Mouse (Mus musculus): ENCODE measurements around the gene Gm10320. TPM values are rescaled to one million over a fixed set of nuclear protein-coding genes. Genes with fewer than 3 reads are reported as not detected.

The Gm10320 gene
- polyA plus RNA-seq, 1 experiment from 2014 or later = 1.5 TPM

GRCm38 (mm10) chr13:98441001-98441400 is 50.8 kb downstream of the Gm10320 start:
- H3K9me3 ChIP-seq (replicated peaks) = no peaks in the 10 kb centered on the region
- 86% methylated on average over 4 of the region's 4 CpGs for WGBS
- no peaks in the 10 kb centered on the region for H3K27me3 ChIP-seq (ENCODE audit: low read depth, poor library complexity, severe bottlenecking)
- no peak overlapping the region for H3K27ac ChIP-seq
- peaks cover 21% of the 10 kb centered on the region for H3K4me1 ChIP-seq
- H3K36me3 ChIP-seq = no peaks in the 10 kb centered on the region
- no peak overlapping the region for H3K4me3 ChIP-seq
- DNase-seq (ENCODE audit: low spot score) = no peak

GRCm38 (mm10) chr13:98440293-98440952 is 51.4 kb downstream of the Gm10320 start:
- no peak overlapping the region for H3K4me3 ChIP-seq
- DNase-seq (ENCODE audit: low spot score) = peak; percentile 50
- no peak overlapping the region for H3K27ac ChIP-seq
- WGBS = 44% methylated on average over 13 of the region's 13 CpGs
- H3K9me3 ChIP-seq (replicated peaks) = no peaks in the 10 kb centered on the region
- peaks cover 21% of the 10 kb centered on the region for H3K4me1 ChIP-seq
- H3K27me3 ChIP-seq (ENCODE audit: low read depth, poor library complexity, severe bottlenecking) = no peaks in the 10 kb centered on the region
- no peaks in the 10 kb centered on the region for H3K36me3 ChIP-seq

Other genes starting within 250 kb of the Gm10320 start
- 51.4 and 54.5 TPM in 2 replicates for gene Utp15, start 229.0 kb downstream of the Gm10320 start, polyA plus RNA-seq (2016; fragmentation: Nextera tagmentation; extraction: Ambion mirVana)
- 10.4 and 12.1 TPM in 2 replicates for gene Ankra2, start 228.9 kb downstream of the Gm10320 start, polyA plus RNA-seq (2016; fragmentation: Nextera tagmentation; extraction: Ambion mirVana)
- not detected in 2 replicates for gene Gm21976, start 212.1 kb downstream of the Gm10320 start, polyA plus RNA-seq (2016; fragmentation: Nextera tagmentation; extraction: Ambion mirVana)
- gene Btf3, start 175.0 kb downstream of the Gm10320 start, polyA plus RNA-seq (2016; fragmentation: Nextera tagmentation; extraction: Ambion mirVana) = 695 and 810 TPM in 2 replicates
- 0.11 and 0.21 TPM in 2 replicates for gene Foxd1, start 137.8 kb downstream of the Gm10320 start, polyA plus RNA-seq (2016; fragmentation: Nextera tagmentation; extraction: Ambion mirVana)
- gene Tmem174, start 145.4 kb upstream of the Gm10320 start, polyA plus RNA-seq (2016; fragmentation: Nextera tagmentation; extraction: Ambion mirVana) = not detected in 2 replicates
- gene Tmem171, start 202.8 kb upstream of the Gm10320 start, polyA plus RNA-seq (2016; fragmentation: Nextera tagmentation; extraction: Ambion mirVana) = not detected in 2 replicates